Mouse (Mus musculus) cerebellum, adult 2 months (tissue): Measurements from ENCODE around the gene Mrpl44. TPM values are rescaled to one million over a fixed set of nuclear protein-coding genes. Genes with fewer than 3 reads are reported as not detected.

Source experiments
- DNase-seq, 2 experiments: peaks; one replicate each; pipeline ENCODE4 v3.0.0; 2021
- H3K27ac ChIP-seq: fragments of 200-500 bp; 2 replicates; pipeline ENCODE4 v1.5.1; 2012; ENCODE audit warnings: low read length, control low read depth, inconsistent platforms; ENCODE audit not compliant: insufficient read depth
- H3K27me3 ChIP-seq: fragments of 200-500 bp; 2 replicates; pipeline ENCODE4 v1.6.1; 2012; ENCODE audit warnings: inconsistent platforms, mild to moderate bottlenecking, low read length, moderate library complexity; ENCODE audit not compliant: control insufficient read depth, insufficient read depth
- H3K4me1 ChIP-seq: fragments of 200-500 bp; 2 replicates; pipeline ENCODE4 v1.6.1; 2011; ENCODE audit warnings: low read length; ENCODE audit not compliant: control insufficient read depth, insufficient read depth
- H3K4me3 ChIP-seq: fragments of 200-500 bp; replicated peaks from 2 replicates; pipeline ENCODE3; 2011; ENCODE audit warnings: mild to moderate bottlenecking, low read depth, low read length, control low read depth; ENCODE audit not compliant: insufficient read depth
- CTCF ChIP-seq: fragments of 200-500 bp; IDR thresholded peaks from 2 replicates; pipeline ENCODE4 v1.5.1; 2011; ENCODE audit warnings: low read depth, mild to moderate bottlenecking, control low read depth, low read length, moderate library complexity, borderline replicate concordance; ENCODE audit not compliant: insufficient read depth
- POLR2A ChIP-seq: fragments of 200-500 bp; IDR thresholded peaks from 2 replicates; pipeline ENCODE4 v1.6.1; 2011; ENCODE audit warnings: low read length, control low read depth, borderline replicate concordance; ENCODE audit not compliant: insufficient read depth
- WGBS: fragments of 180-500 bp; shearing (Covaris S2); methylation state at CpG from one replicate; pipeline ENCODE4 v1.1.7; 2018; 5-methylcytosine and 5-hydroxymethylcytosine counted together
- polyA plus RNA-seq: library from polyadenylated mRNA; depleted of rRNA; stranded (reverse); fragments of >200 nt; gene quantifications from 2 replicates; pipeline ENCODE4 v1.2.3, GENCODE M21; 2012

Gene Mrpl44
- polyA plus RNA-seq, 1 experiment = 29.5 TPM

DNA sequence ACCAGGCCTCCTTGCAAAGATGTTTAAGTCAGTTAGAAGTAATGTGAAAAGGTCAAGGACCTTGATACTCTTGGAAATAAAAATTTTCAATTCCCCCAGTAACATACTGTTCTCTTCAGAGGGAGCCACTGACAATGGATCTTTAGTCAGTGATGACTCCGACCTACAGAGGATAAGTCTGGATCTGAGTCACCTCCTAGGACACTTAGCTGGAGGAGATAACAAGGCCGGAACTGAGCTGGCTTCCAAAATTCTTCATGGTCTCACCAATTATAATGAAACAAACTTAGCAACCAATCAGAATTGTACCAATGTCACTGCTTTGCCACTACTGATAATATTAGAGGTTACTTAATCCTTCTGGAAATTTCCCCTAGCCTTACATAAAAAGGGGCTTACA is 11.8 kb upstream of the Mrpl44 start:
- Histone ChIP-seq H3K27ac (no peak overlapping the region), H3K27me3 (no peaks in the 10 kb centered on the region), H3K4me1 (peaks cover 3% of the 10 kb centered on the region), H3K4me3 (no peak overlapping the region)
- WGBS = 83% methylated on average over 2 of the region's 2 CpGs
- DNase-seq = no peak
- TF ChIP-seq POLR2A (no peak), CTCF (no peak)

DNA sequence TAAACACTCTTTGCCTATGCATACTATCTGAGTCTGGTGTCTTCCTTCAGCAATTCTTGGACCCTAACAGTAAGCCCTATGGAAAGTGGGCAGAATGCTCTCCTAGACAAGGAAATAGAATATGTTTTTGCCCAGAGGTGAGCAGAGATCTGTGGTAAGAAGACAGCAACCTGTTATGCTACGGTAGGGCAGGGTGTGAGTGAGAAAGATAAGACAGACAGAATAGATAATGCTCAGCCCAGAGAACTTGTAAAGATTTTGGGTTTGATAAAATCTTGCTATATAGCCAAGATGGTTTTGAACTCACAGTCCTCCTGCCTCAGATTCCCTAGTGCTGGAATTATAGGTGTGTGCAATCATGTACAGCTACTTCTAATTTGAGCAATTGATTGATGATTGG is 11.3 kb upstream of the Mrpl44 start:
- no peak overlapping the region for H3K4me3 ChIP-seq
- H3K27me3 ChIP-seq = no peaks in the 10 kb centered on the region
- WGBS = 82% methylated on average over 1 of the region's 1 CpGs
- no peak for TF ChIP-seq POLR2A
- no peak for TF ChIP-seq CTCF
- H3K27ac ChIP-seq = no peak overlapping the region
- H3K4me1 ChIP-seq = peaks cover 3% of the 10 kb centered on the region
- no peak for DNase-seq

DNA sequence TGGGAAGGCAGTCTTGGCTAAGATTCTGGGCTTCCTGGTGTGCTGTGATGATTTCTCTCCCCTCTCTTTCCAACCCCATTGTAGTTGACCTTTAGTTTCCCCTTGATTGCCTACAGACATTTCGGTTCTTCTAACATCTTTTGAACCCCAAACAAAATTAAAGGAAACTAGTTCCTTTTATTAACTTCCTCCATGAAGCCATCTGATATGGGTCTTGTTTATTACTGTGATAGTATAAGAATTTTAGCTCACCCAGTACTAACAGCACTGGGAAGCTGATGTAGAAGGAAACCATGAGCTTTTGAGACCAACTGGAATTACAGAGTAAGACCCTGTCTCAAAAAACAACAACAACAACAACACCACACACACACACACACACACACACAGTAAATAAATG is 7.6 kb upstream of the Mrpl44 start:
- DNase-seq = no peak
- H3K27ac ChIP-seq = no peak overlapping the region
- H3K27me3 ChIP-seq = no peaks in the 10 kb centered on the region
- 32% methylated on average over 1 of the region's 1 CpGs for WGBS
- TF ChIP-seq POLR2A = no peak
- no peak for TF ChIP-seq CTCF
- no peaks in the 10 kb centered on the region for H3K4me1 ChIP-seq
- no peak overlapping the region for H3K4me3 ChIP-seq

DNA sequence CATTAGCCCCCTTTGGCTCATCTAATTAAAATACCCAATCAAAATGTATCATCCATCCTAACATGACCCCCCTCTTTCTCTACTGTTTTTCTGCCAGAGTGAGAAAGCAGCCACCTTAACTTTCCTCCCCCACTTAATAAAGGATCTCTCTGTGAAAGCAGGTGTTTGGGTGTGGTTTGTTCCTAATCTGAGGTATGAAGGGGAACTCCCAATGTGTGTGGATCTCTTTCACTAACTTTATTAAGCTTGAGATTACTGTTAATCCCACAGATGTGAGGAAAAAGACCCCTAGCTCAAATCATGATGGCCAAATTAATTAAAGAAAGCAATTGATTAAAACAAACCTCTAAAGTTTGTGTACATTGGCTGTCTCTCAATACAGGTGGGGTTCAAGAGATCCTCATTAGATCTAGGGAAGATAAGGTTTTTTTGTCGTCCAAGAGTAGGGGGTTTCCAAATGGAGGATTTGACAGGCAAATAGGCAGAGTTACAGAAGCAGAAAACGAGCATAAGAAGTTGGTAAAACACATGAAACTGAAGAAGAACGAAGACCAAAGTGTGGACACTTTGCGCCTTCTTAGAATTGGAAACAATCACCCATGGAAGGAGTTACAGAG is 1.5 kb upstream of the Mrpl44 start:
- no peaks in the 10 kb centered on the region for H3K27me3 ChIP-seq
- H3K4me1 ChIP-seq = no peaks in the 10 kb centered on the region
- H3K4me3 ChIP-seq = no peak overlapping the region
- TF ChIP-seq CTCF (no peak), POLR2A (no peak)
- no peak overlapping the region for H3K27ac ChIP-seq
- 73% methylated on average over 4 of the region's 4 CpGs for WGBS
- DNase-seq = no peak

DNA sequence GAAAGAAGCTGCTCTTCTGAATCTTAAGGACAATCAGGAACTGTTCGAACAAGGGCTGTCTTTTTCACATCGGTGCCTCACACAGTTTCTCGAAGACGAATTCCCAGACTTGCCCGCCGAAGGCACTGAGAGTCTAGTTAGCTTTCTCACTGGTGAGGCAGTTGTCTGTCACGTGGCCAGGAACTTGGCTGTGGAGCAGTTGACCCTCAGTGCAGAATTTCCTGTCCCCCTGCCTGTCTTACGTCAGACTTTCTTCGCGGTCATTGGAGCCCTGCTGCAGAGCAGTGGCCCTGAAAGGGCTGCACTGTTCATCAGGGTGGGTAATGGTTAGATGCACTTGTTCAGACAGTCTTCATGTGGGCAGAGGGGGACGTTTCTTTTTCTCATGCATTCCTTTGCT is 2.2 kb downstream of the Mrpl44 start:
- no peaks in the 10 kb centered on the region for H3K27me3 ChIP-seq
- H3K27ac ChIP-seq = no peak overlapping the region
- DNase-seq = no peak
- no peaks in the 10 kb centered on the region for H3K4me1 ChIP-seq
- WGBS = 72% methylated on average over 11 of the region's 11 CpGs
- no peak for TF ChIP-seq POLR2A
- TF ChIP-seq CTCF = no peak
- no peak overlapping the region for H3K4me3 ChIP-seq

DNA sequence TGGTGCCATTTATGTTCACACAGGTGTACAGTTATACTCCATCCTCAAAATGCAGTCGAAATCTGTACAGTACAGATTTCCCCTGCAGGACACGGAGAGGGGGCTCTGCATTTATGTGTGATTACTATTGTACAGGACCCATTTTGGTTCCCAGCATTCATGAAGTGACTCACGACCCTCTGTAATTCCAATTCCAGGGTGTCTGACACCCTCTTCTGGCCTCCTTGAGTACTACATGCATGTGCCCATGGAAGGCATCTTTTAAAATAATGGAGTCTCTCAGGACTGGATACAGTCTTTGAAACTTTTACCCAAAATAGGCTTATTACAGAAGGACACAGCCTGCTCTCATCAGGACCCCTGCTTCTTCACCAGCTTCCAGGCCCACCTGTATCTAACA is 6.6 kb downstream of the Mrpl44 start:
- no peak overlapping the region for H3K27ac ChIP-seq
- DNase-seq = no peak
- TF ChIP-seq POLR2A = no peak
- peak; percentile 21; the same call in 1 of the 2 replicates for TF ChIP-seq CTCF
- H3K4me3 ChIP-seq = no peak overlapping the region
- 80% methylated on average over 3 of the region's 3 CpGs for WGBS
- no peaks in the 10 kb centered on the region for H3K27me3 ChIP-seq
- no peaks in the 10 kb centered on the region for H3K4me1 ChIP-seq

DNA sequence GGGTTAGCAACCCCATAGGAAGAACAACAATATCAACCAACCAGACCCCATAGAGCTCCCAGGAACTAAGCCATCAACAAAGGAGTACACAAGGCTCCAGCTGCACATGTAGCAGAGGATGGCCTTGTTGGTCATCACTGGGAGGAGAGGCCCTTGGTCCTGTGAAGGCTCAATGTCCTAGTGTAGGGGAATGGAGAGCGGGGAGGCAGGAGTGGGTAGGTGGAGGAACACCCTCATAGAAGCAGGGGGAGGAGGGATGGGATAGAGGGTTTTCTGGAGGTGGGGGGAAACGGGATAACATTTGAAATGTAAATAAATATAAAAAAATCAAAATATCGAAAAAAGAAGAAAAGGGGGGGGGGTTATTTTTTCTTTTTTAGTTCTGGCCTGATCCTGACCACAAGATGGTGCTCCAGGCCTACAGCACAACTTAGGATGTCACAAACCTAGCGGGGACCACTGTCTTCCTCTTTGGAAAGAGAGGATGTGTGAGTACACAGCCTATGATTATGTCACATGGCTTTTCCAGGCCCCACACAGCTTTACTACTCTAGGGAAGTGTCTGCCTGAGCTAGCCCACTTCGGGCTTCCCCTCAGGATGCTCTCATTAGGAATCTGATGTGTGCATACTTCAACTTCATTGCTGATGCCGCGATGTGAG is 10.6 kb downstream of the Mrpl44 start:
- no peak for DNase-seq
- WGBS = 61% methylated on average over 7 of the region's 7 CpGs

DNA sequence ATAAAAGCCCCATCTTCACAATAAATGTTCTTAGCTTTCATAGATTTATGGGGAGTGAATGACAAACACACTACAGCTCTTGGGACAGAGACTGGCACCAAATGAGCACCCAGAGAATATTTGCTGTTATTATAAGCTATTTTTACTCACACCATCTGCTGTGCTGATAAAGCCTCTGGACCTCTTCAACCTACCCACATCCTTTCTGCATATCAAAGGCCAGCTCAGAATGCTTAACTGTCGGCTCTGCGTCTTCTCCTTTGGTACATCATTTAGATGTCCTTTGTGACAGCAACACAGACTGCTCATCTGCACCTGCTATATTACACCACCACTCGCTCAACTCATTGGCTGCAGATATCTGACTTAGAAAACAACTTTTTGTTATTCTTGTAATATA is 21.3 kb downstream of the Mrpl44 start:
- Histone ChIP-seq H3K27me3 (no peaks in the 10 kb centered on the region), H3K4me3 (no peak overlapping the region), H3K27ac (no peak overlapping the region), H3K4me1 (no peaks in the 10 kb centered on the region)
- TF ChIP-seq POLR2A (no peak), CTCF (no peak)
- 55% methylated on average over 3 of the region's 3 CpGs for WGBS
- no peak for DNase-seq

More for the DNA sequence above, 10.6 kb downstream of the Mrpl44 start:
- H3K27ac ChIP-seq = no peak overlapping the region
- no peak overlapping the region for H3K4me3 ChIP-seq
- H3K4me1 ChIP-seq = no peaks in the 10 kb centered on the region
- H3K27me3 ChIP-seq = no peaks in the 10 kb centered on the region
- TF ChIP-seq CTCF (peak; percentile 29; the same call in 1 of the 2 replicates), POLR2A (no peak)
